Mouse (Mus musculus): ENCODE results near the gene Chic1. TPM values are rescaled to one million over a fixed set of nuclear protein-coding genes. Genes with fewer than 3 reads are reported as not detected.

Chic1 gene
- polyA plus RNA-seq, 1 experiment from 2014 or later, result 3.8 TPM

DNA sequence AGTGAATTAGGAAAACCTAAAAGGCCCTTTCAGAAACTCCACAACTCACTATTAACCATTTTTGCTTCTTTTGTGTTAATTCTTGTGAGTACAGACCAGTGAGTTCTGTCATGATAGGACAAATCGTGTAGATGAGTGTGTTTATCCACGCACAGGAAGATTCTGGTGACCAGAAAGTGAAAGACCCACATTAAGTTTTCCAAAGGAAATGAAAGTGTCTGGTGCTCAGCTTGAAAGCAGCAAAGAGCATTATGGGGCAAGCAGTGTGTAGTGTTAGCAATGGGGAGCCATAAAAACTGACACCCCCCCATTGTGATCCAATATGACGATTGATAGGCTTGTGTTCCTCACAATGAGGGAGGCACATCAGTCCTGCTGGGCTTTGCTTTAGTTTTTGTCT is 12.4 kb downstream of the Chic1 start:
- no peaks in the 10 kb centered on the region for H3K9me3 ChIP-seq
- H3K9ac ChIP-seq, result no peak overlapping the region
- H3K36me3 ChIP-seq, result no peaks in the 10 kb centered on the region
- no peak overlapping the region for H3K4me2 ChIP-seq (replicated peaks)
- H3K4me3 ChIP-seq, result no peak overlapping the region
- no peaks in the 10 kb centered on the region for H3K4me1 ChIP-seq
- no peak overlapping the region for H3K27ac ChIP-seq
- peaks cover 13% of the 10 kb centered on the region; the same call in 1 of the 2 replicates for H3K27me3 ChIP-seq
- 49% methylated on average over 3 of the region's 3 CpGs for WGBS
- ATAC-seq (ENCODE audit: low FRiP score, low read depth), result no peak

DNA sequence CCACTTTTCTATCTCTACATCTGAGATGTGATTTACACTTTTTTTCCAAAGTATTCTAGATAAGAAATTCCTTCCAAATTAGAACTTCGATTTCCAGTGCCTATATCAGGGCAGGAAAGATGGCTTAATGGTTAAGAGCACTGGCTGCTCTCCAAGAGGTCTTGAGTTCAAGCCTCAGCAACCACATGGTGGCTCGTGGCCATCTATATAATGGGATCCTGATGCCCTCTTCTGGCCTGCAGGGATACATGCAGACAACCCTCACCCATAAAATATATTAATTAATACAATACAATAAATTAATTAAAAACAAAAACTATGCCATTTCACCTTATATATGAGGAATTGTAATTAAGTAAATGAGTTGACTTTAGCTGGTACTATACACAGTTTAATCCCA is 14.9 kb downstream of the Chic1 start:
- H3K27me3 ChIP-seq, result peaks cover 20% of the 10 kb centered on the region; the same call in 1 of the 2 replicates
- no peak overlapping the region for H3K4me2 ChIP-seq (replicated peaks)
- 67% methylated on average over 2 of the region's 2 CpGs for WGBS
- H3K4me3 ChIP-seq, result no peak overlapping the region
- no peak for ATAC-seq (ENCODE audit: low FRiP score, low read depth)
- H3K36me3 ChIP-seq, result no peaks in the 10 kb centered on the region
- H3K27ac ChIP-seq, result no peak overlapping the region
- H3K9ac ChIP-seq, result no peak overlapping the region
- H3K9me3 ChIP-seq, result no peaks in the 10 kb centered on the region
- no peaks in the 10 kb centered on the region for H3K4me1 ChIP-seq

DNA sequence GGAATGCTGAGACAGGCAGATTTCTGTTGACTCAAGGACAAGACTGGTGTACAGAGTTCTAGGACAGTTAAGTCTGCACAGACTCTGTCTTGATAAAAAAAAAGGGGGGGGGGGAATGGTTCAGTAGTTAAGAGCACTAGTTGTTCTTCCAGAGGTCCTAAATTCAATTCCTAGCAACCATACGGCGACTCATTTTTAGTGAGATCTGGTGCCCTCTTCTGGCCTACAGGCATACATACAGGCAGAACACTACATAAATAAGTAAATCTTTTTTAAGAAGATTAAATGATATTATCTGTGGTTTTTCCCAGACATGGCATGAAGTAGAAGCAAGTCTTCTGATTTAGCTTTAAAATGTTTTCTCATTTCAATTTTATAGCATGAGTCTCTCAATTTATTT is 15.4 kb downstream of the Chic1 start:
- Histone ChIP-seq H3K4me3 (no peak overlapping the region), H3K4me2 (replicated peaks) (no peak overlapping the region), H3K4me1 (no peaks in the 10 kb centered on the region), H3K27ac (no peak overlapping the region), H3K9ac (no peak overlapping the region), H3K9me3 (no peaks in the 10 kb centered on the region), H3K27me3 (peaks cover 20% of the 10 kb centered on the region; the same call in 1 of the 2 replicates), H3K36me3 (no peaks in the 10 kb centered on the region)
- WGBS, result 39% methylated on average over 2 of the region's 2 CpGs
- no peak for ATAC-seq (ENCODE audit: low FRiP score, low read depth)

DNA sequence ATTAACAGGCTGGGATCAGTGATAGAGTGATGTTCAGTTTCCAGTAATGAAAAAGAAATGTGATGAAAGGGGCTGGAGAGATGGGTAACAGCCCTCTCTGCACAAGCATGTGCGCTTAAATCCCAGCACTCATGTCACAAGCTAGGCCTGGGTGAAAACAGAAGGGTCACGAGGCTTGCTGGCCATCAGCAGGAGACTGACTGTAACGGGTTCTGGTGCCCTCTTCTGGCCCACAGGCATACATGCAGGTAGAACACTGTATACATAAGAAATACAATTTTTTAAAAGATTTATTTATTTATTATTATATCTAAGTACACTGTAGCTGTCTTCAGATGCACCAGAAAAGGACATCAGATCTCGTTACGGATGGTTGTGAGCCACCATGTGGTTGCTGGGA is 18.0 kb downstream of the Chic1 start:
- Histone ChIP-seq H3K9me3 (no peaks in the 10 kb centered on the region), H3K9ac (no peak overlapping the region), H3K4me3 (no peak overlapping the region), H3K36me3 (no peaks in the 10 kb centered on the region), H3K4me2 (replicated peaks) (no peak overlapping the region), H3K27ac (no peak overlapping the region), H3K4me1 (no peaks in the 10 kb centered on the region), H3K27me3 (peaks cover 19% of the 10 kb centered on the region; the same call in 1 of the 2 replicates)
- WGBS, result 62% methylated on average over 5 of the region's 5 CpGs
- no peak for ATAC-seq (ENCODE audit: low FRiP score, low read depth)

DNA sequence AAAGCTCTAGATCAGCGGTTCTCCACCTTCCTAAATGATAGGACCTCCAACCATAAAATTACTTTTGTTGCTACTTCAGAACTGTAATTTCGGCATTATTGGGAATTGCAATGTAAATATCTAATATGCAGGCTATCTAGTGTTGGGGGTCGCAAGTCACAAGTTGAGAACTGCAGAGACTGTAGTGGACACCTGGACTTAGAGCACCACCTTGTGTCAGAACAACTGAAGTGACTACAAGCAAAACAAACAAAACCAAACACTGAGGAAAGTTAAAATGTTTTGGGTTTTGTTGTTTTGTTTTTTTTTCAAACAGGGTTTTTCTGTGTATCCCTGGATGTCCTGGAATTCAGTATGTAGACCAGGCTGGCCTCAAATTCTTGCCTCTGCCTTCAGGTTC is 28.3 kb downstream of the Chic1 start:
- Histone ChIP-seq H3K36me3 (no peaks in the 10 kb centered on the region), H3K4me1 (no peaks in the 10 kb centered on the region), H3K9me3 (no peaks in the 10 kb centered on the region), H3K27ac (no peak overlapping the region), H3K4me3 (no peak overlapping the region), H3K9ac (no peak overlapping the region), H3K27me3 (peaks cover 17% of the 10 kb centered on the region; the same call in 1 of the 2 replicates), H3K4me2 (replicated peaks) (no peak overlapping the region)
- 83% methylated on average over 3 of the region's 3 CpGs for whole genome bisulfite sequencing
- no peak for ATAC-seq (ENCODE audit: low FRiP score, low read depth)

DNA sequence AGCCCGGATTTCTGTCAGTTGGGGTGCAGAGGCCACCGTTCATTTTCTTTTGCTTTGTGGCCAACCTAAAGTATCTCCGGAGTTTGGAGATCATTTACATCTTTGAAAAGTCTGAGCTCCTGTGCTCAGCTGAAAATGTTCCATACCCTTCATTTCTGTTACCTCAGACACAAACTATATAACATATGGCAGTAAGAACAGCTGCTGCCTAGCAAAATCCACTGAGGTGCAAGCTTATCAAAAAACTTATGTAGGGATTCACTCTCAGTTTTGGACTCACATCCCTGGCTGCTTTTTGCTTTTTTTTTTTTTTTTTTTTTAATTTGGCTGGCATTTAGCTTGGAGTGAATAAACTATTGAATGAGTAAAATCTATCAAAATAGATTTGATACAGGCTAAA is 31.9 kb downstream of the Chic1 start:
- Histone ChIP-seq H3K4me1 (no peaks in the 10 kb centered on the region), H3K27me3 (peaks cover 16% of the 10 kb centered on the region; the same call in 1 of the 2 replicates), H3K4me3 (no peak overlapping the region), H3K9ac (no peak overlapping the region), H3K27ac (no peak overlapping the region), H3K4me2 (replicated peaks) (no peak overlapping the region), H3K9me3 (no peaks in the 10 kb centered on the region), H3K36me3 (no peaks in the 10 kb centered on the region)
- ATAC-seq (ENCODE audit: low FRiP score, low read depth), result no peak
- WGBS, result 70% methylated on average over 3 of the region's 3 CpGs

DNA sequence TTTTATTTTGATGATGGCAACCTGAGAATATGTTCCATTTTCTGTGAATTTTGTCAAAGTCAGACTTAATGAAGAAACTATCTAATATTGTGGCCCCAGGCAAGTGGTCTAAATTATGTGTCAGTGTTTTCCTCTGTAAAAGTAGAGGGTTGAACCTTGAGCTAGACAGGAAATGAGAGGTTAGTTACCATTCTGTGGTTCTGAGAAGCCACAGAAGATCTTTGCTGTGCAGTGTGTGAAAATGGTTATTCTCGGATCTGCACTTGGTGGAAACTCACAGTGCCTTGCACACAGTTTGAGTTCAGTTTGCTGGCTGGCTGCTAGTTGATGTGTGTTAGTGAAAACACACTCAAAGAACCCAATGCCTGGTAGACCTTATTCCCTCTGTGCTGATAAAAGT is 37.6 kb downstream of the Chic1 start:
- no peaks in the 10 kb centered on the region for H3K4me1 ChIP-seq
- no peak overlapping the region for H3K4me3 ChIP-seq
- H3K9ac ChIP-seq, result no peak overlapping the region
- no peak overlapping the region for H3K27ac ChIP-seq
- WGBS, result 65% methylated on average over 1 of the region's 1 CpGs
- no peak for ATAC-seq (ENCODE audit: low FRiP score, low read depth)
- no peaks in the 10 kb centered on the region for H3K9me3 ChIP-seq
- no peak overlapping the region for H3K4me2 ChIP-seq (replicated peaks)
- no peaks in the 10 kb centered on the region for H3K36me3 ChIP-seq
- H3K27me3 ChIP-seq, result peaks cover 29% of the 10 kb centered on the region; the same call in 1 of the 2 replicates

DNA sequence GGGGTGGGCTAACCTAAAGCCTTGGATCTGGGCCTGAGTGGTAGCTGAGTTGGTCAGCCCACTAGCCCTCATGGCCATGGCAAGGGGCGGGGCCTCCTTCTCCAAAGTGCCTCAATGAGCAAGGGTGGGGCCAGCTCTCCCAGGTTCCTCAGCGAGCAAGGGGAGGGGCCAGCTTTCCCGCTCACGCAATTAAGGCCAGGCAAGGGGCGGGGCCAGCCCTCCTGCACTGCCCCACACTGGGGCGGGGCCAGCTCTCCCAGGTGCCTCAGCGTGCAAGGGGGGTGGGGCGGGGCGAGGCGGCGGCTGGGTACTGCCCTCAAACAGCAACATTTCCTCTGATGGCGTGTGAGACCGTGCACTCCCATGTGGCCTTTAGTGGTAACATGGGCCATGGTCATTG is 48.7 kb downstream of the Chic1 start:
- Histone ChIP-seq H3K9ac (no peak overlapping the region), H3K4me3 (no peak overlapping the region), H3K27ac (no peak overlapping the region), H3K36me3 (no peaks in the 10 kb centered on the region), H3K4me1 (no peaks in the 10 kb centered on the region), H3K27me3 (peaks cover 26% of the 10 kb centered on the region; the same call in 1 of the 2 replicates), H3K4me2 (replicated peaks) (no peak overlapping the region), H3K9me3 (no peaks in the 10 kb centered on the region)
- ATAC-seq (ENCODE audit: low FRiP score, low read depth), result no peak
- WGBS, result 40% methylated on average over 13 of the region's 13 CpGs

DNA sequence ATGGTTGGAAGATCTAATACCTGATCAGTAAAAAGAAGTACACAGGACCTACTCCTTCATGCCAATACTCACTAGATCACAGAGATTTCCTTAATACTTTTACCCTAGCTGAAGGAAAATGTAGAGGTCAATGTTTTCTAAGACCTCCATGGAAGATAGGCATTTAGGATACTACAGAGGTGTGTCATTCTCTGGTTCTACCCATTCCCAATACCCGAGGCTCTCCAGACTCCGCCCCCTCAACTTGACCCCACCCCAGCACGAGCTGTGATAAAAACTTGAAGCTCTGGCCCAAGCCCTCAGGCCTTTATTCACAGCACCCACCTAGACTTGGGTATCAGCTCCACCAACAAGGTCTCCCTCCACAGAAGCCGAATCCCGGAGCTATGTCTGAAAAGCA is 57.9 kb downstream of the Chic1 start, which contains the start of gene Tsx:
Gene Tsx (plus strand): TSS at position 301 of the 400 bp plus-strand sequence.
- H3K4me3 ChIP-seq, result no peak within 1 kb of the TSS
- H3K36me3 ChIP-seq, result no peaks in the 10 kb centered on the region
- no peak within 1 kb of the TSS for H3K9ac ChIP-seq
- H3K4me1 ChIP-seq, result no peaks in the 10 kb centered on the region
- no peak within 1 kb of the TSS for H3K4me2 ChIP-seq (replicated peaks)
- H3K27ac ChIP-seq, result no peak within 1 kb of the TSS
- 81% methylated on average over 5 of the region's 5 CpGs for WGBS
- H3K9me3 ChIP-seq, result no peaks in the 10 kb centered on the region
- H3K27me3 ChIP-seq, result peaks cover 26% of the 10 kb centered on the region
- no peak for ATAC-seq (ENCODE audit: low FRiP score, low read depth)

DNA sequence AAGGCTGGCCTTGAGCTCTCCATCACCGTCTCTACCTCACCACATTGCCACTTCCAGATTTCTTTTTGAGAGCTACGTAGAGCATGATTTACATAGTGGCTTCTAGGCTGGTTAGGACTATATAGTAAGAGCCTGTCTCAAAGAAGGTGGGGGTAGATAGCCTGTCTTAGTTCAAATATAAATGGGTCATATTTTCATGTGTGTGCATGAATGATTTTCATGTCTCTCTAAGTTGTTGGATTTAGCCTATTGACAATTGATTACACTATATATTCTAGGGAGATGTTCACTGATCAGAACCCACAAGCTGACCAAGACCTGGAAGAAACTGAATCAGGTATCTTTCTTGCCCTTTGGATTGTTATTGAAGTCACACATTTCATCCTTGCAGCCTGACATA is 65.4 kb downstream of the Chic1 start, which contains the start of gene Gm26992:
Gene Gm26992 (plus strand): TSS at position 301 of the 400 bp plus-strand sequence.
- ATAC-seq (ENCODE audit: low FRiP score, low read depth), result no peak
- Histone ChIP-seq H3K27me3 (peaks cover 15% of the 10 kb centered on the region; the same call in 1 of the 2 replicates), H3K4me1 (no peaks in the 10 kb centered on the region), H3K9ac (no peak within 1 kb of the TSS), H3K27ac (no peak within 1 kb of the TSS), H3K9me3 (no peaks in the 10 kb centered on the region), H3K4me2 (replicated peaks) (no peak within 1 kb of the TSS), H3K4me3 (no peak within 1 kb of the TSS), H3K36me3 (no peaks in the 10 kb centered on the region)
- 85% methylated on average over 2 of the region's 2 CpGs for WGBS

DNA sequence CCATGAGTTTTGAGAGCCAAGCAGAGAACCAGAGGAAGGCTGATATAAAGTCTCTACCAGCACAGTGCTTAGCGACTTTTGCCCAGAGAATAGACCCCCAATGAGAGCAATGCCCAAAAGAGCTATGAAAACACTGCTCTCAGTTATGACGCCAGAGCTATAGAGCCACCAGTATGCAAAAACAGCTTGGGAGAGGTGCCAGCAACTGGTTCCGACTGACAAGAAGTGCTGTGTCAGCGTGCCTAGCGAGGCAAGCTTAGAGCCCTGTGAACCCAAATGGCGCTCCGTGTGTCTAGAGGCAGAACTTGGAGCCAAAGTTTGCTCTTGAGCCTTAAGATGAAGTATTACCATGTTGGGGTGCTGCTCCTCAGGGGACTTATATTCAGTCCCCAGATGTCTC is 71.4 kb downstream of the Chic1 start:
- H3K4me3 ChIP-seq, result no peak overlapping the region
- ATAC-seq (ENCODE audit: low FRiP score, low read depth), result no peak
- WGBS, result 67% methylated on average over 7 of the region's 7 CpGs
- no peaks in the 10 kb centered on the region for H3K36me3 ChIP-seq
- H3K9me3 ChIP-seq, result no peaks in the 10 kb centered on the region
- H3K4me2 ChIP-seq (replicated peaks), result no peak overlapping the region
- H3K27ac ChIP-seq, result no peak overlapping the region
- H3K4me1 ChIP-seq, result no peaks in the 10 kb centered on the region
- peaks cover 15% of the 10 kb centered on the region for H3K27me3 ChIP-seq
- H3K9ac ChIP-seq, result no peak overlapping the region

DNA sequence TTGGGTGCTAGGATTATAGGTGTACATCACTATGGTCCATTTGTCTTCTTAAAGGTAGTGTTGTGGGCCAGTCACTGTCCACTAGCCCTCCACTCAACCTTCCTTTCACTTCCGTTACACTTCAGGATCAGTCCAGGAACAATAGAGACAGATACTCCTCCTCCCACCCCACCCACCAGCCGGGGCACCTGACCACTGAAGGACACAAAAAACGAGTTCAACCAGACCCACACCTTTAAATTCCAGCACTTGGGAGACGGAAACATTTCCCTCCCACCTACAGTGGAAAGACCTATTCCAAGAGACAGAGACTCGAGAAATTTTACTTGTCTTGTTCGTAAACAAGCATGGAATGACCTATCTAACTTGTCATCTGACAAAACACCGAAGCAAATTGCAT is 76.0 kb downstream of the Chic1 start:
- Histone ChIP-seq H3K27me3 (peaks cover 22% of the 10 kb centered on the region), H3K9ac (no peak overlapping the region), H3K9me3 (no peaks in the 10 kb centered on the region), H3K36me3 (no peaks in the 10 kb centered on the region), H3K27ac (no peak overlapping the region), H3K4me2 (replicated peaks) (no peak overlapping the region), H3K4me1 (no peaks in the 10 kb centered on the region), H3K4me3 (no peak overlapping the region)
- ATAC-seq (ENCODE audit: low FRiP score, low read depth), result no peak
- 79% methylated on average over 7 of the region's 7 CpGs for WGBS

DNA sequence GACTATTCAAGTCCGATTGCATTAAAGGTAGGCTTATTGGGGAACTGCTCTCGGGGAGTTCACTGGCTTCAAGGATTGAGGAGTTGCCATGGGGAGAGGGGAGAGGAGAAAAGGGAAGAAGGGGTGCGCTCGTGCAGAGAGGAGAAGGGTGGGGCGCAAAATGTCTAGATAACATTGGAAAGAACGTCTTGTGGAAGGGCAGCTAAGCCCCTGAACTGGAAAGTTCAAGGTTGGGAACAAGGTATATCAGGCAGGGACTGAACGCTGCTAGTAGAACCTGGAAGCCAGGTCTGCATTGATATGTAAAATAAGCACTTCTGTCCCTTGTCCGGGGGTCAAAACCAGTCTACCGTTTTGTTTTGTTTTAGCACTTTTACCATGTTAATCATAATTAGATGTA is 81.7 kb downstream of the Chic1 start:
- no peak overlapping the region for H3K27ac ChIP-seq
- no peak overlapping the region for H3K4me2 ChIP-seq (replicated peaks)
- H3K9me3 ChIP-seq, result no peaks in the 10 kb centered on the region
- H3K36me3 ChIP-seq, result no peaks in the 10 kb centered on the region
- WGBS, result 24% methylated on average over 9 of the region's 9 CpGs
- no peaks in the 10 kb centered on the region for H3K4me1 ChIP-seq
- no peak overlapping the region for H3K9ac ChIP-seq
- ATAC-seq (ENCODE audit: low FRiP score, low read depth), result no peak
- H3K4me3 ChIP-seq, result no peak overlapping the region
- H3K27me3 ChIP-seq, result peaks cover 36% of the 10 kb centered on the region
